Comparison of ENCODE assay signal across 9 mouse cellular contexts in genomic region chr2:154412018-154412666, GRCm38 (mm10). TPM values are rescaled to one million over a fixed set of nuclear protein-coding genes. Genes with fewer than 3 reads are reported as not detected.
DNase-seq lines count a peak whose midpoint lies in the region; ATAC-seq and TF ChIP-seq lines count a peak whose summit lies in the region.
"Had no signal": no experiment of that assay in that cellular context is flagged by ENCODE, and none has a peak within 500 bp of the region (broad histone marks: within the 10 kb centered on the region; RNA-seq: fewer than 3 reads in every experiment).

No protein-coding gene starts in this region.

- H3K4me2 ChIP-seq in kidney, embryonic 15.5 days = no peak overlapping the region
- no peak overlapping the region for H3K4me2 ChIP-seq in lung, postnatal 0 days (replicated peaks; ENCODE audit: low read depth, low read length)
- H3K4me2 ChIP-seq: liver, embryonic 13.5 days had no signal

- H3K36me3 ChIP-seq in kidney, embryonic 15.5 days = no peaks in the 10 kb centered on the region
- no peaks in the 10 kb centered on the region for H3K36me3 ChIP-seq in lung, postnatal 0 days (ENCODE audit: insufficient read depth, low read length)
- H3K36me3 ChIP-seq: liver, embryonic 13.5 days had no signal

- ATAC-seq in kidney, embryonic 15.5 days (replicated peaks; ENCODE audit: low FRiP score) = no peak
- no peak for ATAC-seq in lung, postnatal 0 days

- peak; percentile 71 for TF ChIP-seq CTCF in lung, postnatal 0 days (IDR thresholded peaks at IDR 0.05)

- H3K9ac ChIP-seq in kidney, embryonic 15.5 days = no peak overlapping the region
- H3K9ac ChIP-seq in lung, postnatal 0 days (replicated peaks; ENCODE audit: low read depth) = no peak overlapping the region
- H3K9ac ChIP-seq: liver, embryonic 13.5 days had no signal

- WGBS in kidney, embryonic 15.5 days = 67% methylated on average over 7 of the region's 7 CpGs
- 66% methylated on average over 7 of the region's 7 CpGs for WGBS in lung, postnatal 0 days

- H3K27ac ChIP-seq in kidney, embryonic 15.5 days = no peak overlapping the region
- no peak overlapping the region for H3K27ac ChIP-seq in lung, postnatal 0 days (ENCODE audit: low read length)
- H3K27ac ChIP-seq: liver, embryonic 13.5 days had no signal

- no peak overlapping the region for H3K4me3 ChIP-seq in kidney, embryonic 15.5 days (replicated peaks)
- H3K4me3 ChIP-seq in lung, postnatal 0 days (ENCODE audit: low read depth, low read length) = no peak overlapping the region
- H3K4me3 ChIP-seq: liver, embryonic 13.5 days had no signal

- no peaks in the 10 kb centered on the region for H3K9me3 ChIP-seq in kidney, embryonic 15.5 days (replicated peaks)
- no peaks in the 10 kb centered on the region for H3K9me3 ChIP-seq in lung, postnatal 0 days (ENCODE audit: low read length)
- H3K9me3 ChIP-seq: liver, embryonic 13.5 days had no signal

- H3K27me3 ChIP-seq in kidney, embryonic 15.5 days = peaks cover 6% of the 10 kb centered on the region; the same call in 1 of the 2 replicates
- H3K27me3 ChIP-seq in lung, postnatal 0 days (replicated peaks; ENCODE audit: insufficient read depth, low read length) = no peaks in the 10 kb centered on the region

- H3K4me1 ChIP-seq in kidney, embryonic 15.5 days = peaks cover 9% of the 10 kb centered on the region; the same call in 1 of the 2 replicates
- H3K4me1 ChIP-seq in lung, postnatal 0 days (ENCODE audit: insufficient read depth, low read depth, low read length) = peaks cover 11% of the 10 kb centered on the region; the same call in 1 of the 2 replicates

- TF ChIP-seq EP300 in lung, postnatal 0 days (IDR thresholded peaks at IDR 0.05) = no peak

- peak; percentile 44 for DNase-seq in cerebellum, adult 11 months
- DNase-seq in cerebellum, adult 11-12 months = no peak
- peak; percentile 51 for DNase-seq in kidney, postnatal 10 days
- DNase-seq in B cell, adult 2 months = peak; percentile 46 to 60
- peak; percentile 54 for DNase-seq in cerebellum, adult 9-11 months
- peak; percentile 65 for DNase-seq in lung, postnatal 0 days (ENCODE audit: low spot score)
- no peak for DNase-seq in adrenal gland, postnatal 14 days
- DNase-seq: liver, embryonic 13.5 days had no signal

RNA-seq across cellular contexts. Expression of gene Snta1, which starts 4.2 kb away (rescaled TPM):
- 12.0 and 12.7 TPM in 2 replicates for polyA plus RNA-seq in kidney, embryonic 15.5 days (2015; fragmentation: Nextera tagmentation; extraction: Ambion mirVana)
- 7.7 and 8.0 TPM in 2 replicates for polyA plus RNA-seq in lung, postnatal 0 days (2015; fragmentation: Nextera tagmentation; extraction: Ambion mirVana)
- 27.7 and 32.3 TPM in 2 replicates for total RNA-seq in adrenal gland, postnatal 14 days (2021)

RNA-seq across cellular contexts. Expression of gene Cbfa2t2, which starts 24.1 kb away (rescaled TPM):
- polyA plus RNA-seq in kidney, embryonic 15.5 days (2015; fragmentation: Nextera tagmentation; extraction: Ambion mirVana) = 38.8 and 46.0 TPM in 2 replicates
- polyA plus RNA-seq in lung, postnatal 0 days (2015; fragmentation: Nextera tagmentation; extraction: Ambion mirVana) = 14.6 and 16.6 TPM in 2 replicates
- total RNA-seq in adrenal gland, postnatal 14 days (2021) = 36.1 and 42.5 TPM in 2 replicates

RNA-seq across cellular contexts. Expression of gene Cdk5rap1, which starts 39.3 kb away (rescaled TPM):
- 19.0 and 20.4 TPM in 2 replicates for polyA plus RNA-seq in kidney, embryonic 15.5 days (2015; fragmentation: Nextera tagmentation; extraction: Ambion mirVana)
- polyA plus RNA-seq in lung, postnatal 0 days (2015; fragmentation: Nextera tagmentation; extraction: Ambion mirVana) = 5.6 and 18.9 TPM in 2 replicates
- 14.2 and 15.7 TPM in 2 replicates for total RNA-seq in adrenal gland, postnatal 14 days (2021)

Comparison
In these comparisons a context has a peak if more than half of its experiments do, and no peak if none do; other contexts are left out.
1. DNase-seq: peak in cerebellum, adult 11 months (single experiment), kidney, postnatal 10 days (single experiment), B cell, adult 2 months (2 of 2), cerebellum, adult 9-11 months (single experiment) and lung, postnatal 0 days (single experiment); none in cerebellum, adult 11-12 months (single experiment) and adrenal gland, postnatal 14 days (single experiment).